Mouse (Mus musculus) gastrocnemius, postnatal 36 days (tissue): ENCODE measurements around the gene Ptpn21. TPM values are rescaled to one million over a fixed set of nuclear protein-coding genes. Genes with fewer than 3 reads are reported as not detected.

Experiments
- DNase-seq, 2 experiments: peaks; one replicate each; pipeline ENCODE4 v3.0.0; 2022
- intact Hi-C: fragments of 180-260 bp; cut with DNase I; formaldehyde crosslinking; loops from one replicate; pipeline ENCODE4 v1.15.1; 2025
- long read RNA-seq, 2 experiments: library from polyadenylated mRNA; stranded (forward); transcript quantifications; one replicate each; pipeline ENCODE4 v2.0.0; 2021
- total RNA-seq, 2 experiments: library from RNA; stranded (reverse); gene quantifications; 2 replicates each; pipeline ENCODE4 v1.2.3; 2021

The Ptpn21 gene
- 10 to 100 TPM; 25.1 to 25.9 TPM for total RNA-seq
- long read RNA-seq, experiment 1, partial matches to known transcripts, result 3 of 10 reads
- long read RNA-seq, experiment 1, other reads (novel, unspliced or antisense), result 7 of 10 reads
- long read RNA-seq, experiment 2, partial matches to known transcripts, result 4 of 11 reads
- long read RNA-seq, experiment 2, other reads (novel, unspliced or antisense), result 7 of 11 reads

- intact Hi-C loops, result loop anchor here (10.0 kb wide), 1 partner anchor 62 kb away; no protein-coding TSS in a partner anchor
- peak; percentile 51 to 64 for DNase-seq
These were observed at the start of gene Ptpn21 for GRCm38 (mm10) chr12:98736951-98737800. Gene Ptpn21 (minus strand): TSS chr12:98737405.

GRCm38 (mm10) chr12:98784251-98784650 lies 47.0 kb upstream of the Ptpn21 start:
- no peak for DNase-seq
- intact Hi-C loops, result no loop called here

- DNase-seq, result no peak
- intact Hi-C loops, result no loop called here
These were observed 41.9 kb upstream of the Ptpn21 start for GRCm38 (mm10) chr12:98779148-98779547.

GRCm38 (mm10) chr12:98777509-98777908 lies 40.3 kb upstream of the Ptpn21 start:
- intact Hi-C loops, result no loop called here
- no peak for DNase-seq

GRCm38 (mm10) chr12:98766241-98766640 lies 29.0 kb upstream of the Ptpn21 start:
- DNase-seq, result no peak
- intact Hi-C loops, result no loop called here

- intact Hi-C loops, result loop anchor here (5.0 kb wide), 1 partner anchor 82 kb away; no protein-coding TSS in a partner anchor
- DNase-seq, result no peak
These were observed 22.5 kb upstream of the Ptpn21 start for GRCm38 (mm10) chr12:98759700-98760099.

GRCm38 (mm10) chr12:98757636-98758035 lies 20.4 kb upstream of the Ptpn21 start:
- DNase-seq, result no peak
- intact Hi-C loops, result loop anchor here (5.0 kb wide), 1 partner anchor 80 kb away; no protein-coding TSS in a partner anchor

- intact Hi-C loops, result no loop called here
- no peak for DNase-seq
These were observed 10.2 kb upstream of the Ptpn21 start for GRCm38 (mm10) chr12:98747380-98747753.

- intact Hi-C loops, result no loop called here
- peak; percentile 88 to 90 for DNase-seq
These were observed 9.7 kb upstream of the Ptpn21 start, which contains the start of gene Zc3h14 for GRCm38 (mm10) chr12:98746746-98747379. Gene Zc3h14 (plus strand): TSS chr12:98746964.

GRCm38 (mm10) chr12:98746131-98746530 lies 8.9 kb upstream of the Ptpn21 start:
- intact Hi-C loops, result no loop called here
- peak; percentile 32 for DNase-seq

GRCm38 (mm10) chr12:98745626-98746025 lies 8.4 kb upstream of the Ptpn21 start:
- intact Hi-C loops, result no loop called here
- no peak for DNase-seq

- intact Hi-C loops, result no loop called here
- DNase-seq, result no peak
These were observed 3.9 kb upstream of the Ptpn21 start for GRCm38 (mm10) chr12:98741011-98741501.

- intact Hi-C loops, result loop anchor here (10.0 kb wide), 1 partner anchor 63 kb away; no protein-coding TSS in a partner anchor
- DNase-seq, result no peak
These were observed 671 bp upstream of the Ptpn21 start for GRCm38 (mm10) chr12:98737801-98738350.

GRCm38 (mm10) chr12:98734880-98735801 lies 2.1 kb downstream of the Ptpn21 start:
- DNase-seq, result no peak
- intact Hi-C loops, result loop anchor here (10.0 kb wide), 1 partner anchor 60 kb away; no protein-coding TSS in a partner anchor

GRCm38 (mm10) chr12:98734246-98734879 lies 2.8 kb downstream of the Ptpn21 start:
- intact Hi-C loops, result loop anchor here (10.0 kb wide), 1 partner anchor 60 kb away; no protein-coding TSS in a partner anchor
- peak; percentile 78 to 83 for DNase-seq

- intact Hi-C loops, result loop anchor here (10.0 kb wide), 1 partner anchor 59 kb away; no protein-coding TSS in a partner anchor
These were observed 3.4 kb downstream of the Ptpn21 start for GRCm38 (mm10) chr12:98733776-98734175.

GRCm38 (mm10) chr12:98733165-98733564 lies 4.0 kb downstream of the Ptpn21 start:
- DNase-seq, result no peak
- intact Hi-C loops, result loop anchor here (10.0 kb wide), 1 partner anchor 58 kb away; no protein-coding TSS in a partner anchor

More at GRCm38 (mm10) chr12:98733776-98734175, 3.4 kb downstream of the Ptpn21 start:
- DNase-seq, result no peak

- intact Hi-C loops, result loop anchor here (10.0 kb wide), 1 partner anchor 56 kb away; no protein-coding TSS in a partner anchor
- no peak for DNase-seq
These were observed 6.5 kb downstream of the Ptpn21 start for GRCm38 (mm10) chr12:98730682-98731081.

- intact Hi-C loops, result no loop called here
- peak in 1 of 2 experiments; percentile 19 for DNase-seq
These were observed 10.0 kb downstream of the Ptpn21 start for GRCm38 (mm10) chr12:98727186-98727585.
